Mouse (Mus musculus) cerebellum, postnatal 25 days (tissue): ENCODE measurements around the gene Plch2.
A peak's percentile ranks its signal among the peaks of the same experiment; 100 is the strongest.

Experiments
- DNase-seq, 2 experiments: peaks; one replicate each; pipeline ENCODE4 v3.0.0; 2021; ENCODE audit warnings: mixed read lengths in 2 of 2

The Plch2 gene

DNA sequence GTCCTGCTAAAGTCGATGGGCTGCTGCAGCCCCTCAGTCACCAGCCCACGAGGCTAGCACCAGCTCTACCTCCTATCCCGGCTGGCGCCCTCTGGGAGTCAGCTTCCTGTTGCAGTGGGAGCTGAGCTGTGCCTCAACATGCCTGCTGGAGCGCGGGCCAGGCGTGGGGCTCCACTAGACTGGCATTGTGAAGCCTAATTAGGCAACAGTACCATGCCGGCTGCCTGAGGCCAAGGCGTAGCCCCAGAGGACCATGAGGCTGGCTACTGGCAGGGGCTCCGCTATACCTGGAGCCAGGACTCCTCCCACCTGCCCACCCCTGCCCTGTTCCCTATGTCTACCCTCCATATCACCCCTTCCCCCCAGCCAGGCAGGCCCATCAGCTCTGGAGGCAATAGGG, at the start of gene Plch2:
Gene Plch2, minus strand, starts transcription at position 61 of the 400 bp plus-strand sequence.
- no peak for DNase-seq

DNA sequence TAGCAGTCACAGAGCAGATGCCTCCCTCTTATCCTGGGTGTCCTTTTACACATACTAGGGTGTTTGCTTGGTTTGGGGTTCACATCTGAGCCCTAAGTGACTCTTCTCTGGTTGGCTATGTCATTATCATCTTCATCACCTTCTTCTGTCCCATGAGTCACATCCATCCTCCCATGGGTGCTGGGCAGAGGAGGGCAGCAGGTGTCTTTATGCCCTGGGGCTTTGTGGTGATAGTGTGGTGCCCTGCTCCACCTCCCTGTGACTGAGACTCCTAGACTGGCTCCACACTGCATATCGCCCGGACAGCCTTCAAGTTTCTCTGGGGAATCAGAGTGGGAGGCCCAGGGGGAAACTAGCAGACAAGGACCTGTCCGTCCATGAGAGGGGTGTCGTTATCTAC, 42.0 kb upstream of the Plch2 start:
- DNase-seq, result peak in 1 of 2 experiments; percentile 15

DNA sequence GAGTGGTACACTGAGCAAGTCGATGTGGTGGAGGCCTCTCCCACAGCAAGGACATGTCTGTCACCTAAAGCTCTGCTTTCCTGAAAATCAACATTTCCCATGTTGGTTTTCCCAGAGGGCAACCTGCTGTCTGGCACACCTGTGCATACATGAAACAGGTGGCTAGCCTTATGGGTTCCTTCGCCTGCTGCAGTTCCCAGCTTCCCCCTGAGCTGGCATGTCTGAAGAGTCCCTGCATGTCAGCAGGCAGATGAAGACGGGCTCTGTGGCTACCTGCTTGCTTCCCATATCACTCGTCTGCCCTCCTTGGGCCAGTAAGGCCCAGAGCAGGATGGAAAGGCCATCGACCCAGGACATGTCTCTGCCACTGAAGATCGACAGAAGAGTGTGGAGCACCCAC, 40.9 kb upstream of the Plch2 start:
- peak; percentile 48 to 50 for DNase-seq

DNA sequence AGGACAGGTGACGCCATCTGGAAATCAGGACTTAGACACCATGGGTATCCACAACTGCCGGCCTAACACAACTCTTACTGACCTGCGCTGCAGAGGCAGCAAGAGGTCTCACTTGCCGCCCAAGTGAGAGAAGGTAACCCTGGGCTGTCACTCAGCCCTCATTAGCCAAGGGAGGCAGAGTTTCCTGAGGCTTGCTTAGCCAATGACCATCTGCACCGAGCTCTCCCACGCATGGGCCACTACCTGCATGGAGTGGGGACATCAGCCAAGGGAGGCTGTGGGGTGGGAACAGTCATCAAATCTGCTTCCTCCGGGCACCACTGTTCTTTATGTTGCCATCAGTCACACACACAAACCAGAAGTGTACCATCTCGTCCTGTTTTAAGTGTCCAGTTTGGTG, 39.4 kb upstream of the Plch2 start:
- peak; percentile 77 to 80 for DNase-seq

DNA sequence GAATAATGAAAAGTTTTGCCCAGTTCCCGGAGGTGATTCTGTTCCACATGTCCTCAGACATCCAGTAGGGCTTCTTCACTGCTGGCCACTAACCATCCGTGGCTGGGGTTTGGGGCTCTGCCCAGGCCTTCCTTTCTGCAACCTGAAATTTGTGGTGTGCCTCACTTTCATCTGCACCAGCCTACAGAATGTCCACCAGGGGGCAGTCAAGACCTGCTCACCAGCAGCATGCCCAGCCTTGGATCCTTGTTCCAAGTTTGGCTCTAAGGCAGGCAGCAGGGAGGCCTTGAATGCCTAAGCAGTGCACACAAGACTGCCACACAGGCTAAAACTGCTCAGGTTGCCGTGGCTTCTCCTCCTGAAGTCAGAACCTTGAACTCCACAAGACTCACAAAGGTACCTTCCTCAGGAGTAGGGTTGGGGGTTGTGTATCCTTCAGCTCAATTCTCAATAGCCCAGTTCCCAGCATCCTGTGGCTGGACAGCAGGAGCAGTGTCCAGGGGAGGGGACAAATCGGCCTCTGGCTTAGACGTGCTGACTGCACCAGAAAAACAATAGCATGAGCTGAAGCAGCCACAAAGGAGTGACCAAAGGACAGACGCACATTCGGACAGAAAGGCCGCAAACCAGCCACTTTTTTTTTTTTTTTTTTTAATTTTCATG, 38.8 kb upstream of the Plch2 start:
- DNase-seq, result peak; percentile 90 to 93

DNA sequence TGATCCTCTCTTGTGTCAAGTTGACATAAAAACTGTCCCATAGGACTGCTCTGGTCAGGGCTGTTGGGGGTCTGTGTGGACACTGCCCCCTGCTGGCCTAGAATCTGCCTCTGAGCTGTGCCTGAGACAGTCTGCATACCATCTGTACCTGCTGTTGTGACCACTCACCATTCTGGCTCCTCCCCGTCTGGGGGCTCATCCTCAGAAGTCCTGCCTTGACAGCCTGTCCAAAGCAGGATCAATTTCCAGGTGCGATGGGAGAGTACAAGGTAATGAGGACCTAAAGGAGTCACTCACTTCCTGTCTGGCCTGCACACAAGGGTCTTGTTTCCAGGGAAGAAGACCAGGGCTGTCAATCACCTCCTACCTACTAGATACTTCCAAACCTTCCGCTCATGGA, 38.0 kb upstream of the Plch2 start:
- DNase-seq, result peak; percentile 61 to 71

DNA sequence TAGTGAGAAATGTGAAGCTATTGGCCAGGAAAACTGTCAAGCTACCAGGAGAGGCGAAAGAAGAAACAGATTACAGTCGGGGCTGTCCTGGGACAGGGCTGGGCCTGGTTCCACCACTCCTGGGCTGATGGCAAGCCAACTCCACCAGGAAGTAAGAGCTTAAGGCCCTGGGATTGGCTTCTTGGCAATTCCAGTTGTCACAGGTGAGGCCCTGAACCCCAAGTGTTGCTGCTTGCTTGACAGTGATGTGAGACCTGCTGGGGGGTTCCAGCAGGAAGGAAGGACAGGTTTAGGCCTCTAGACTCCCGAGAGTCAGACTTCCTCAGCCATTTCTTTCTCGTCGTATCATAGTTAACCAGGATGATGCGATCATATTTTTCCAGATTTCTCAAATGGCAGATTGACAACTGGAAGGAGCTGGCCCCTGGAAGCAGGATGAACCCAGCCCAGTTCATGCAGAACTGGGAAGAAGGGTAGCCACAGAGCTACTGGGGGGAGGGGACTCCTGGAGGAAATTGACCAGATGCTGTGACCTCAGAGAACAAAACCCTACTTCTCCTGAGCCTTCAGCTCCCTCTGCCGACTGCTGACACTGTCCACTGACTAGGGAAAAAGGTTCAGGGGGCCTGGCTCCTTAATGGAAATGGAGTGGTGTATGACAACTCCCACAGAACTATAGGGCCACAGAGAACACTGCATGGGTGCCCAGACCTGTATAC, 37.0 kb upstream of the Plch2 start:
- DNase-seq, result peak; percentile 28 to 41

DNA sequence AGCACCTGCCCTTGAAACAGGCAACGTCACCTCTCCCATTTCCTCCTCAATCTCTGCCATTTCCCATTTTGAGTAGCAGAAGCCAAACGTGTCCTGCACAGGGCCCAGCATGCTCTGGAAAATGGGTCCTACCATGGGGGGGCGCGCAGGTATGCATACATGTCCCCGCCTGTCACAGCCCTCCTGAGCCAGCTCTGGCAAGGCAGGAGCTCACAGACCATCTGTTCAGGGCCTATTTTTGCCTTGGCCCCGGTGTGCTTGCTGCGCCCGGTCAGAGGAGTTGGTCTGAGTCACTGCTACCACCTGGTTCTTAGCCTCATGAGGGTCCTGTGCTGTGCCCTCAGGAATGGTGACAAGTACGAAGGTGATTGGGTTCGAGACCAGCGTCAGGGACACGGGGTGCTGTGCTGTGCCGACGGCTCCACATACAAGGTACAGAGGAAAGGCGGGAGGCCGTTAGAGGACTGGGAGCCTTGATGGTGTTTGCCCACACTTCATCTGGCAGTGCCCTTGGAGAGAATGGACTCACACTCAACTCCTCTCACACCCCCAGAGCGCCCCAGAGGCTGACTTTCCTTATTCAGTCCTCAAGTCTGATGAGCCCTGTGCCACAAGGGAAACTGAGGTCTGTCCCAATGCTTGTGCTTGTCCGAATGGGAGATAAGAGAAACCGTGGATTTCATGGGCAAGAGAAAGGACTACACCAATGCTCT, 36.3 kb upstream of the Plch2 start:
- DNase-seq, result peak; percentile 94 to 95

DNA sequence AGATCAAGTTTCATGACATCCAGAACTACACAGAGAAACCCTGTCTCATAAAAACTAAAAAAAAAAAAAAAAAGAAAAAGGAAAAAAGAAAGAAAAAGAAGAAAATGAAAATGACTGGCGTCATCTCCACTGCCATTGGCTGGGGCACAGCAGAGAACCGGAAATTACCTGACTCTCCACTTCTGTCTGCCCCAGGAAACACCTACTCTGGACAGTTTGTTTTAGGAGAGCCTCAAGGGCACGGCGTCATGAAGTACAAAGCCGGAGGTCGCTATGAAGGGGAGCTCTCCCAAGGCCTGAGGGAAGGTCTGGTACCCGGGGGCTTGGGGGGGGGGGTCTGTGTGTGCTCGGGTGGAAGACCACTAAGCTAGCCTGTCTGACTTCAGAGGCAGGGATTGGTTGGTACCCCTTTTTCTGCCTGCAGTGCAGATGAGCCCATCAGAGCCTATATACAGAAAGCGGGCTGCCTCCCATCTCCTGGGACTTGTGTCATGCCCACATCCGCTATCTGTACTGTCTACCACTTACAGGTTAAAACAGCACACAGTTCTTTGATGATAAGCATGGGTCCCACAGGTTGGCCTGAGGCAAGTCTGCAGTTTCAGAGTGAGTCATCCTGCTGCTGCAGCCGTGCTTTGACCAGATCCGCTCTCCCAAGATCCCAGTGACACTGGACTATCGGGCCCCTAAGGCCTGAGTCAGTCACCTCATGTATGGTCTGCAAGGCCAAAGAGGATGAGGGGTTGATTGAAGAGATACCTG, 34.3 kb upstream of the Plch2 start:
- DNase-seq, result peak; percentile 14 to 20

DNA sequence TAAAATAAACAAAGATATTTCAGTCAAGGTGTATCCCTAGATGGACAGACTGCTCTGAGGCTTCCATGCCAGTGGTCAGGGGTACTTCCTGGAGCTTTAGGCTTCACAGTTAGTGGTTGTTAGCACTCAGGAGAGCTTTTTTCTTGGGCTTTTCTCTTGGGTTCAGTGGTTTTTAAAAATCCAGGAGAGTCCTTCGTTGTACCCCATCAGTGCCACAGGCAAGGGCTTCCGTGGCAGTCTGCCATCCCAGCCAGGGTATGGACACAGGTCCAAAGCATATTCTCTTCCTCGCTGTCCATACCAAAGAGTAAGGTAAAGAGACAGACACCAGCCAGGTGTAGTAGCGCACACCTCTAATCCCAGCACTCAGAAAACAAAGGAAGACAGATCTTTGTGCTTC, 33.6 kb upstream of the Plch2 start:
- peak in 1 of 2 experiments; percentile 47 for DNase-seq

DNA sequence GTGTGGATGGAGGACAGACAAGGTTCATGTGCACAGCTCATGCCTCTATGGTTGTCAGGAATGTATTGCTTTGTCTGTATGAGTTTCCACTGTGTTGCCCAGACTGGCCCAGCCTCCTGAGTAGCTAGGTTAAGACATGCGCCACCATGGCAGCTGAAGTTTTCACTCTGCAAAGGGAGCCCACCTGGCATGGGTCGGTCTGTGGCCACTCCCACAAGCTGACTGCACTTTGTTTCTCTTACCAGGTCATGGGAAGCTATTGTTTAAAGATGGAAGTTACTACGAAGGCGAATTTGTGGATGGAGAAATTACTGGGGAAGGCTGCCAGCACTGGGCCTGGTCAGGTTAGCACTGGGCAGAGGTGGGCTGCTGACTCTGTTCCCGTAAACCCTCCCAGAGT, 32.7 kb upstream of the Plch2 start:
- DNase-seq, result no peak

DNA sequence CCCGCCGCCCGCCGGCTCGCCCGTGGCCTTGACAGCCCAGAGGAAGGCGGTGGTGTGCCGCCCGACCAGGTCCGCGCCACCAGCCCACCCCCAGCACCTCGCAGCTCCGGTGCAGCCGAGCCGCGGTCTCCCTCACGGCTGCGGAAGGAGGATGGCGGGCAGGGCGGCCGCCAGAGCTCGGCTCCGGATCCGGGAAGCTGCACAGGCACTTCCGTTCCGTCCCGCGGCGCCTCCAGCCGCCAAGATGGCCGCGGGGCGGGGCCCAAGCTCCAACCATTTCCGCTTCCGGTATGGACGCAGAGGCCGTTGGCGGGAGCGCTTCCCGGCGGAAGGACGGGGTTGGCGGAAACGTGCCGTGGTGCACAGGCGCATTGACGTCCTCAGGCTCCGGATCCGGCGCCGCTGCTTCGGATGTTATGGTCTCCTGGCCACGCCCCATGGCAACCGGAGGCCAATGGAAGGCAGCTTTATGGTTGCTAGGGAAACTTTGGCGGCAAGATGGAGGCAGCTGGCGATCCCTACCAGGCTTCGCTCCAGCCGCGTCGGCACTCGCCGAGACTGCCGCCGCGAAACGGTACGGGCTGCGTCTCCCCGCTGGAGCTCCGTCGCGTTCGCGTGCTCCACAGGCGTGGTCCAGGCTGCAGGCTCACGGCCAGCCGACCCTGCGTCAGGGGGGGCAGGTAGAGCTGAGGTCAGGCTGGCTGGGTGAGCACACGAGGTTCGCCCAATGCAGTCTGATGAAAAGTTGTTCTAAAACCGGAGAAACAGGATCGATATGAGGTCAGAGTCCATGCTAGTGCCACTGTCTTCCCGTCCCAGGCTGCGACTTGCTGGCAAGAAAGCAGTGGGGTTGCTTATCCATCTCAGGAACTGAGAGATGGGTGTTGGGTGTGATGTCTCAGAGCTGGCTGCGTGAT, 29.8 kb upstream of the Plch2 start, which contains the start of the genes Rer1 and Morn1:
Gene Rer1, minus strand, starts transcription at position 275 of the 917 bp plus-strand sequence.
Gene Morn1, plus strand, starts transcription at position 470 of the 917 bp plus-strand sequence.
- DNase-seq, result peak; percentile 100

DNA sequence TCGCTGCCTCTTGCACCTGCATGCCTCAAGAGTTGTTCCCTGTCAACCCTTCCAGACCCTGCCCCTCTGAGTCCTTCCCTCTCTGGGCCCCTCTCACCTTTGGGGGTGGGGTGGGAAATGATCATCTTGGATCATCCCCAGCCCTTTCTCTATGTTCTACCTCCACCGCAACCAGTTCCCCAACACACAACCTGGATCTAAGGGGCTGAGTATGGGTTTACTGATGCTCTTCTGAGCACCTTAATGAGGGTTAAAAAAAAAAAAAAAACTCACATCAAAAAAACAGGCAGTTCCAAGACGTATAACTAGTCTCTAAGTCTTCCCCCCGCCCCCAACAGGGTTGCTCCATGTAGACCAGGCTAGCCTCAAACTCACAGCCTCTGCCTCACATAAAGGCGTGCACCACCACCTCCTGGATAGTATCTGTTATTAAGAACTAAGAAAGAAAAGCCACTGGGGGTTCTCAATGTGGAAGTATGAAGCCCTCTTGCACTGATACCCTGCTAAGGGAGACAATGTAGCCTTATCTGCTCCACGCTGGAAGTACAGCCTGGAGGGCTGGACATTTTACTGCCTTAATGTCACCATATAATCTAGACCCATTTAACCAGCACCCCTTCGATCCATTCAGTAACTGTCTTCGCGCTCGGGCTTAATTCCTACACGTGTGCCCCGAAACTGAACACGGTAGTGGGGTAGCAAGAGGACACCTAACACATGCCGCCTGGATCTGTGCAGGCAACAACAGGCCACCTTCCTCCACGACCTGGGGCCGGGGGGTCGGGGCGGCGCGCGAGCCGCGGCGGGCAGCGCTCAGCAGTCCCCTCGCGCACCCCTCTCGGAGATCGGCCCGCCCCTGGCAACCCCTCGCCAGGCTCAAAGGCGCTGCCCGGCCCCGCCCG, 28.9 kb upstream of the Plch2 start:
- DNase-seq, result no peak

DNA sequence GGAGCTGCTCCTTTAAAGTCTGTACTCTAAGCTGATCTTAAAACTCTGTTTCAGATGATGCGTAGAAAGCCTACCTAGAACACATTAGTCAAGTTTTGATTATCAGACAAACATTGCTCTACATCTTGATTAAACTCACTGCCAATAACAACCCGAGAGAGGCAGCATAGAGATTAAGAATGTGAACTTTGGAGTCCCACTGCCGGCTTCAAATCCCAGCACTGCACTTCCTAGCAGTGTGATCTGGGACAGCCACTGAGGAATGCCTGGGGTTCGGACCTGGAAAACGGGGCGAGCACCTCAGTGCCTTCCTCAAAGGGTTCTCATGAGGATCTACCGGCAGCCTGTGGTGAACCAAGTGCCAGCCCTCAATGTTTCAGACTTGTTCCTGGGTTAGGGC, 27.8 kb upstream of the Plch2 start:
- peak in 1 of 2 experiments; percentile 7 for DNase-seq

DNA sequence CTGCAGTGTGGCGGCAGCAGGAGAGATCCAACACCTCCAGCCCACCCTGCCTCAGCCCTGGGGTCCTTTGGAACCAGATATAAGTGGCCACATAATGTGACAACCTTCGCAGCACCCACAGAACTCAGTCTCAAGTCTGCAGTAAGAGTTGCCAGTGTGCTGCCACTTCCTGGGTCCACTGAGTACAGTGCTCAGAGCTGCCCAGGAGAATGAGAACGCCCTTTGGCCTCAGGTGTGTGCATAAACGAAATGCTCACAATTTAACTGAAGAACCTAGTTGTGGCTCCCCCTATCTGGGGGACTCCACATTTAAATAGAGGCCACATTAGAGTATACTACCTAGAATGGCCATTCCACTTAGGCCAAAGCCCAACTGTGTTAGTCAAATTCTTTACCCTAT, 27.0 kb upstream of the Plch2 start:
- DNase-seq, result no peak

DNA sequence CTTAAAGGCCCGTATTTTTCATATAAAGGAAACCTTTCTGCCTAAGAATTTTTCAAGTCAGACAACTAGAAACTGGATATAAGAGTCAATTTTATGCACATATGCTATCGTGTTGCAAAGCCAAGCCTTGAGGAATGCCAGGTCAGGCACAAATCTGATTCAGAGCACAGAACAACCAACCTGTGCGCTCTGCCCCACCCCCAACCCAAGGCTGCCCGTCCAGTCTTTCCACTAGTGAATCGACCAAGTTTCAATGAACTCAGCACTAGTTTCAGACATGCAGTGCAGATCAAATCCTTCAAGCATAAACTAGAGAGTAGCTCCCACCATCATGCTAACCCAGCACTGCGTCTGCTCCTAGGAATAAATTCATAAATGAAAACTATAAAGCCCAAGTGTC, 23.1 kb upstream of the Plch2 start:
- DNase-seq, result no peak

DNA sequence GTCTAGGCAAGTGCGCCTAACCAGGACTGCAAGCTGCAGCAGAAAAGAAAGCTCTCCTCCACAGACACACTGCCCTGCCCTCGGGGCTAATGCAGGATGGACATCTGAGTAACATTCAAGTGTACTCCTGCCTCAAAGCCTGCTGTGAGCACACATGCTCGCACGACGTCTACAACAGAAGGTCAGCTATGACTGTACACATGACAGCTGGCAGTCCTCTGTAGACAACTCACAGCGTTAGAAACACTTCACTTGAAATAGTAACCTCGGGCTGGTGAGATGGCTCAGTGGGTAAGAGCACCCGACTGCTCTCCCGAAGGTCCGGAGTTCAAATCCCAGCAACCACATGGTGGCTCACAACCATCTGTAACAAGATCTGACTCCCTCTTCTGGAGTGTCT, 22.2 kb upstream of the Plch2 start:
- DNase-seq, result peak; percentile 60 to 68

DNA sequence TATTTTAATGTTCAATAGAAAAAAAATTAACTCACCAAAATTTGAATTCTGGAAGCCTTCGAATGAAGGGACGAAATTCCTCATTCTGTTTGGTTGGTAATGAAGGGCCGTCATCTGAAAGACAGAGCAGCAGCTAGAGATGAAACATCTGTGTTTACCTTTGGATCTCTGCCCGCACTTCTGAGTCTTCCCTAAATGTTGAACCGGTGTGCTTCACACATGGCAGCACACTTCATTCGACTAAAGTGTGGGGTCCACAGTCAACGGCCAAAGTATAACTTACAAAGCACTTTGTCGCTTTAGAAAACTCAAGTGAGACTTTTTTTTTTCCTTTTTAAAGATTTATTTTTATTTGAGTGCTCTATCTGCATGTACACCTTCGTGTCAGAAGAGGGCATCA, 20.1 kb upstream of the Plch2 start:
- DNase-seq, result no peak

DNA sequence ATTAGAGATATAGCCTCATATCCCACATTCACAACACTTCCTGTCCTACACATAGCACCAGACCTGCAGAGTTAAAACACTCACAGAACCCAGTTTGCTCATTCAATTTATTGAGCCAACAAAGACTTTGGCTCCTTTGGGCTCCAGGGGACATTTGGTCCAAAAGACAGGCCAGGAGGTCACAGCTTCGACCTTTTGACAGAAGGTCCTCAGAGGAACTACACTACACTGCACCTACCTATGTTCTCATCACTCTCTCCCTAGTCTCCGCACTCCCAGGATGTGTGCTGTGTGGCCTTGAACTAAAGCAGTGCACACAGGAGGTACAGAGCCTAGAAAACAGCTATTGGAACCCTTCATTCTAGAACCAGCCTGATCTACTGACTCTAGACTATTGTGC, 19.2 kb upstream of the Plch2 start:
- DNase-seq, result no peak

DNA sequence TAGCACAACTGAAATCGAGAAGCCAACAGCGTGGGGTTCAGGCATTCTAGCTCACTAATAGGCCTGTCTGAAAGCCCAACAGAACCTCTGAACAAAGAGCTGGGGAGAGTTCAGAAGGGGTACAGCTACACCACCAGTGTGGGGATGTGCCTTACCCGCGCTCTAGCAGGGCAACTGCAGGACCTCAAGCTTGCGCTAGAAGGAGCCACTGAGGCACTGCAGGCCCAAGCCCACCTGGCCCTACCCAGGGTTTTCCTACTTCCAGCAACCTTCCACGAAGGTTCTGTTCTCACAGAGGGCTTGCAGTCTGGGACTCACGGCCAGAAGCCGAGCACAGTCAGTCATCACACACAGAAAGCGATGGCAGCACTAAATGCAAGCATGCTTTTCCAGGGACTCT, 18.6 kb upstream of the Plch2 start:
- DNase-seq, result peak in 1 of 2 experiments; percentile 37

DNA sequence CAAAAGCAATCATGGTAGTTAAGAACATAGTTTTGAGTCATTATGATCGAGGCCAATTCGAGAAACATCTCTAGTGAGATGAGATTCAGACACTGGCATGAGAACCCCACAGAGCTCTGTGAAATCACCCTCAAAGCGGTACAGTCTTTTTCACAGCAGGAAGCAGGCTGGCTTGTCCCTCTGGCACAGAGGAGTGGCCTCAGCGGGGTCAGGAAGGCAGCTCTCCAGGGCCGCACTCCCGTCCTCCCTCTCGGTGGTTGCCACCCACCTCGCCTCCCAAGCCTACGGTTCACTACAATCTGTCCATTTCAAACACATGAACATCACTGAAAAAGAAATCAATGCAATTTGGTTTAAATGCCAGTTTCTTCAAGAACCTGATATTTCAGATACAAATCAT, 17.8 kb upstream of the Plch2 start:
- peak; percentile 60 to 63 for DNase-seq
